Mouse (Mus musculus) thymus, postnatal 14 days (tissue): ENCODE results near the gene Epb41l2.

Experiments used
- DNase-seq: peaks from one replicate; pipeline ENCODE4 v3.0.0; 2021

The Epb41l2 gene

GRCm38 (mm10) chr10:25437586-25438298 lies 78.1 kb downstream of the Epb41l2 start:
- peak; percentile 78 for DNase-seq

GRCm38 (mm10) chr10:25438299-25438680 lies 78.7 kb downstream of the Epb41l2 start:
- no peak for DNase-seq

- no peak for DNase-seq
Observed at GRCm38 (mm10) chr10:25439163-25439562, 79.6 kb downstream of the Epb41l2 start.

- no peak for DNase-seq
Observed at GRCm38 (mm10) chr10:25439856-25440255, 80.3 kb downstream of the Epb41l2 start.

GRCm38 (mm10) chr10:25441405-25441804 lies 81.8 kb downstream of the Epb41l2 start:
- DNase-seq: no peak

- DNase-seq: no peak
Observed at GRCm38 (mm10) chr10:25443626-25444025, 84.0 kb downstream of the Epb41l2 start.

- DNase-seq: no peak
Observed at GRCm38 (mm10) chr10:25444198-25444783, 84.7 kb downstream of the Epb41l2 start.

GRCm38 (mm10) chr10:25446953-25447525 lies 87.4 kb downstream of the Epb41l2 start:
- DNase-seq: no peak

- no peak for DNase-seq
Observed at GRCm38 (mm10) chr10:25448676-25449075, 89.1 kb downstream of the Epb41l2 start.

- peak; percentile 19 for DNase-seq
Observed at GRCm38 (mm10) chr10:25449312-25450020, 89.9 kb downstream of the Epb41l2 start.

GRCm38 (mm10) chr10:25453150-25453549 lies 93.6 kb downstream of the Epb41l2 start:
- peak; percentile 32 for DNase-seq

- no peak for DNase-seq
Observed at GRCm38 (mm10) chr10:25453772-25454171, 94.2 kb downstream of the Epb41l2 start.

GRCm38 (mm10) chr10:25457118-25457517 lies 97.5 kb downstream of the Epb41l2 start:
- DNase-seq: peak; percentile 58

- DNase-seq: no peak
Observed at GRCm38 (mm10) chr10:25457996-25458395, 98.4 kb downstream of the Epb41l2 start.

GRCm38 (mm10) chr10:25461832-25462231 lies 102.2 kb downstream of the Epb41l2 start:
- no peak for DNase-seq

GRCm38 (mm10) chr10:25462669-25463068 lies 103.1 kb downstream of the Epb41l2 start:
- no peak for DNase-seq

GRCm38 (mm10) chr10:25466493-25466892 lies 106.9 kb downstream of the Epb41l2 start:
- no peak for DNase-seq

GRCm38 (mm10) chr10:25471944-25472343 lies 112.3 kb downstream of the Epb41l2 start:
- DNase-seq: no peak

- DNase-seq: no peak
Observed at GRCm38 (mm10) chr10:25479716-25480115, 120.1 kb downstream of the Epb41l2 start.

- no peak for DNase-seq
Observed at GRCm38 (mm10) chr10:25482791-25483190, 123.2 kb downstream of the Epb41l2 start.

GRCm38 (mm10) chr10:25488456-25488855 lies 128.9 kb downstream of the Epb41l2 start:
- DNase-seq: peak; percentile 76

- DNase-seq: no peak
Observed at GRCm38 (mm10) chr10:25499323-25500071, 139.9 kb downstream of the Epb41l2 start.

GRCm38 (mm10) chr10:25503250-25503649 lies 143.7 kb downstream of the Epb41l2 start:
- DNase-seq: no peak
